Mouse (Mus musculus) heart, embryonic 11.5 days (tissue): ENCODE measurements around the gene Nrg4. TPM values are rescaled to one million over a fixed set of nuclear protein-coding genes. Genes with fewer than 3 reads are reported as not detected.

Experiments used
- ATAC-seq: fragments of 200-750 bp; cut with Nextera tagmentation; replicated peaks from 2 replicates; pipeline ENCODE4 v1.8.0; 2017; ENCODE audit warnings: moderate library complexity; ENCODE audit not compliant: insufficient number of reproducible peaks, low FRiP score, low TSS enrichment
- H3K27ac ChIP-seq: fragments of 300-500 bp; sonication (generic); 2 replicates; pipeline ENCODE4 v1.5.1; 2014; ENCODE audit warnings: mild to moderate bottlenecking, low read depth, low read length
- H3K27me3 ChIP-seq: fragments of 300-500 bp; sonication (generic); 2 replicates; pipeline ENCODE4 v1.6.1; 2014; ENCODE audit warnings: mild to moderate bottlenecking, low read length, mixed read lengths; ENCODE audit not compliant: control insufficient read depth, insufficient read depth
- H3K36me3 ChIP-seq: fragments of 300-500 bp; sonication (generic); 2 replicates; pipeline ENCODE4 v1.6.1; 2014; ENCODE audit warnings: mild to moderate bottlenecking, low read length, moderate library complexity, mixed read lengths; ENCODE audit not compliant: control insufficient read depth, insufficient read depth
- H3K4me1 ChIP-seq: fragments of 300-500 bp; sonication (generic); 2 replicates; pipeline ENCODE4 v1.6.1; 2014; ENCODE audit warnings: low read length; ENCODE audit not compliant: control insufficient read depth, insufficient read depth
- H3K4me2 ChIP-seq: fragments of 300-500 bp; sonication (generic); 2 replicates; pipeline ENCODE4 v1.6.1; 2014; ENCODE audit warnings: mild to moderate bottlenecking, moderate library complexity
- H3K4me3 ChIP-seq: fragments of 300-500 bp; sonication (generic); 2 replicates; pipeline ENCODE4 v1.5.1; 2014; ENCODE audit warnings: low read depth, low read length
- H3K9ac ChIP-seq: fragments of 300-500 bp; sonication (generic); 2 replicates; pipeline ENCODE4 v1.6.1; 2014; ENCODE audit warnings: mild to moderate bottlenecking, low read depth, low read length, moderate library complexity
- H3K9me3 ChIP-seq: fragments of 300-500 bp; sonication (generic); replicated peaks from 2 replicates; pipeline ENCODE4 v1.6.1; 2016; ENCODE audit warnings: low read length; ENCODE audit not compliant: control insufficient read depth
- WGBS: fragments of 180-500 bp; shearing (Covaris S2); extraction: QIAGEN DNeasy Blood & Tissue Kit; methylation state at CpG from one replicate; pipeline ENCODE4 v1.1.7; 2014; ENCODE audit not compliant: insufficient replicate concordance; 5-methylcytosine and 5-hydroxymethylcytosine counted together
- polyA plus RNA-seq: library from polyadenylated mRNA; unstranded; fragments of >200 nt; fragmentation: Nextera tagmentation; extraction: Ambion mirVana; gene quantifications from 2 replicates; pipeline ENCODE4 v1.2.1, GENCODE M21; 2014

Nrg4 gene
- polyA plus RNA-seq, 1 experiment from 2014 or later = 1.4 TPM

GRCm38 (mm10) chr9:55228149-55228548, 98.5 kb downstream of the Nrg4 start:
- Histone ChIP-seq H3K9me3 (no peaks in the 10 kb centered on the region), H3K4me3 (no peak overlapping the region), H3K9ac (no peak overlapping the region), H3K4me1 (no peaks in the 10 kb centered on the region), H3K4me2 (no peak overlapping the region), H3K27me3 (no peaks in the 10 kb centered on the region), H3K36me3 (peaks cover 10% of the 10 kb centered on the region), H3K27ac (no peak overlapping the region)
- ATAC-seq = no peak
- WGBS = 90% methylated on average over 4 of the region's 4 CpGs

GRCm38 (mm10) chr9:55226251-55226650, 100.4 kb downstream of the Nrg4 start:
- peaks cover 24% of the 10 kb centered on the region for H3K36me3 ChIP-seq

DNA sequence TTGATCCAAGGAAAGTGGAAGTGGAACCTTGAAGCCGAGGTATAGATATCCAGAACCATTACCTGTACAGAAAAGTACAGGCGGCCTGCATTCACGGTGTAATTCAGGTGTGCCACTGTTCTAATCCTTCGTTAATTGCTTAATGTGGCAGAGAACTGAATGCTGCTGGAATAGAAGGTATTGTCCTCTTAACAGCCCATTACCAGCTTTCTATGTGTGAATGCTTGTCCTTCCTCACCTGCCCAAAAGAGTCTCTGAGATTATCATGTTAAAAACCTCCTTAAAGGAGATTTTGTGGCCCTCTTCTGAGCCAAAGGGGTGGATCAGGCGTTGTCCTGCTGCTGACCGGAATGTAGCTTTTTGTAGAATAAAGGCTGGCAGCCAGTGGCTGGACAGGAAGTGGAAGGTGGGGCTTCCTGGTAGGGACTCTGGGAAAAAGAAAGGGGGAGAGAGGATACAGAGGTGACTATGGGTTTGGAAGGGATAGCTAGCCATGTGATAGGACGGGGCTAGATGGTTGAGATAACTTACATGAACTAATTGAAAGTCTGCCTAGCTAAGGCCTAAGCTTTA, 101.4 kb downstream of the Nrg4 start:
- Histone ChIP-seq H3K4me2 (no peak overlapping the region), H3K36me3 (peaks cover 31% of the 10 kb centered on the region), H3K4me3 (no peak overlapping the region), H3K9me3 (no peaks in the 10 kb centered on the region), H3K27ac (no peak overlapping the region), H3K9ac (no peak overlapping the region), H3K4me1 (no peaks in the 10 kb centered on the region), H3K27me3 (no peaks in the 10 kb centered on the region)
- no peak for ATAC-seq
- WGBS = 80% methylated on average over 7 of the region's 7 CpGs

More at GRCm38 (mm10) chr9:55226251-55226650, 100.4 kb downstream of the Nrg4 start:
- Histone ChIP-seq H3K9me3 (no peaks in the 10 kb centered on the region), H3K27ac (no peak overlapping the region), H3K4me1 (no peaks in the 10 kb centered on the region), H3K4me3 (no peak overlapping the region), H3K4me2 (no peak overlapping the region), H3K27me3 (no peaks in the 10 kb centered on the region), H3K9ac (no peak overlapping the region)
- WGBS = 91% methylated on average over 3 of the region's 3 CpGs
- no peak for ATAC-seq

- Histone ChIP-seq H3K27me3 (no peaks in the 10 kb centered on the region), H3K4me3 (no peak overlapping the region), H3K9ac (no peak overlapping the region), H3K4me2 (no peak overlapping the region), H3K9me3 (no peaks in the 10 kb centered on the region), H3K4me1 (no peaks in the 10 kb centered on the region), H3K27ac (no peak overlapping the region), H3K36me3 (peaks cover 51% of the 10 kb centered on the region)
- no peak for ATAC-seq
- 90% methylated on average over 3 of the region's 3 CpGs for WGBS
These were observed 109.3 kb downstream of the Nrg4 start for GRCm38 (mm10) chr9:55217381-55217780.

- H3K4me3 ChIP-seq = no peak overlapping the region
- no peak overlapping the region for H3K4me2 ChIP-seq
- WGBS = 82% methylated on average over 2 of the region's 2 CpGs
- no peak for ATAC-seq
- peaks cover 42% of the 10 kb centered on the region for H3K36me3 ChIP-seq
- no peak overlapping the region for H3K9ac ChIP-seq
- H3K9me3 ChIP-seq = no peaks in the 10 kb centered on the region
- no peak overlapping the region for H3K27ac ChIP-seq
- no peaks in the 10 kb centered on the region for H3K27me3 ChIP-seq
- H3K4me1 ChIP-seq = 0 out of 2 replicates have a peak, but pooled peaks cover 4% of the 10 kb centered on the region
These were observed 110.6 kb downstream of the Nrg4 start for GRCm38 (mm10) chr9:55216078-55216477.

DNA sequence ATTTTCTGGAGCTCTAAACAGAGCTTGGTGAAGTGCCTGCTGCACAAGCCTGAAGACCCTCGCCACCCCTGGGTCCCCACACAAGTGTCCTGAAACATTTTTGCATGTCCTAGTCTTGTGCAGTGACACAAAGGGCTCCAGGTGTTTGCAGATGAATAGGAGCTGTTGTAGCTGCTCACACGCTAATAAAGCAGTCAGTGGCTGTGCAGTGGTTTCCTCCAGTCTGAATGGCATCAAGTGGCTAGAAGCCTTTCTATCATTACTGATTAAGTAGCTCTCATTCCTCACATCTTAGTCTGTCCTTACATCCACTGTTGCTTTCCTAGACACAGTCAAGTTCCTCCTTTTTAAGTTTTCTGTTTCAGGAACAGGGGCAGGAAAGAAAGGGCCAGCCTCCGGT, 111.0 kb downstream of the Nrg4 start:
- Histone ChIP-seq H3K4me1 (peaks cover 5% of the 10 kb centered on the region; the same call in 1 of the 2 replicates), H3K27me3 (no peaks in the 10 kb centered on the region), H3K9ac (no peak overlapping the region), H3K4me3 (no peak overlapping the region), H3K9me3 (no peaks in the 10 kb centered on the region), H3K4me2 (no peak overlapping the region), H3K27ac (no peak overlapping the region), H3K36me3 (peaks cover 39% of the 10 kb centered on the region)
- no peak for ATAC-seq
- whole genome bisulfite sequencing = 95% methylated on average over 3 of the region's 3 CpGs

- Histone ChIP-seq H3K9ac (no peak overlapping the region), H3K36me3 (peaks cover 35% of the 10 kb centered on the region), H3K4me1 (peaks cover 11% of the 10 kb centered on the region), H3K4me2 (no peak overlapping the region), H3K27ac (no peak overlapping the region), H3K27me3 (no peaks in the 10 kb centered on the region), H3K9me3 (no peaks in the 10 kb centered on the region), H3K4me3 (no peak overlapping the region)
- no peak for ATAC-seq
- 79% methylated on average over 3 of the region's 3 CpGs for WGBS
These were observed 111.6 kb downstream of the Nrg4 start for GRCm38 (mm10) chr9:55215056-55215455.

GRCm38 (mm10) chr9:55213396-55213795, 113.2 kb downstream of the Nrg4 start:
- no peak overlapping the region for H3K4me2 ChIP-seq
- 94% methylated on average over 1 of the region's 1 CpGs for WGBS
- no peak overlapping the region for H3K9ac ChIP-seq
- H3K36me3 ChIP-seq = peaks cover 28% of the 10 kb centered on the region
- H3K27ac ChIP-seq = no peak overlapping the region
- H3K4me1 ChIP-seq = peaks cover 17% of the 10 kb centered on the region
- H3K4me3 ChIP-seq = no peak overlapping the region
- ATAC-seq = no peak
- no peaks in the 10 kb centered on the region for H3K9me3 ChIP-seq
- no peaks in the 10 kb centered on the region for H3K27me3 ChIP-seq

DNA sequence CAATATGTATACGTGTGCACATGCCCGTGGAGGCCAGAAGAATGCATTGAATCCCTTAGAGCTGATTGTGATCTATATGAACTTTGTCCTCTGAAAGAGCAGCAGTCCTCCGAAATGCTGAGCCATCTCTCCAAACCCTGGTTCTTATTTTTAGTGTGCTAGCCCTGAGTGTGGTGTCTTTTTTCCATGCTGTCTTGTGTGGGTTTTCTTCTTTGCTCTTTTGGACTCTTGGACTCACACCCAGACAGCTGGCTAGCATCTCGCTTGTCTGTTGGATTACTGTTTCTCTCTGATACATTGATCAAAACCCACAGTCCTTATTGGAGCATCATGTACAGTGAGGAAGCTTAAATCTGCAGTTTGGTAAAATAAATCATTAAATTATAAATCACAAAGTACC, 115.0 kb downstream of the Nrg4 start:
- no peak for ATAC-seq

More for the DNA sequence above, 115.0 kb downstream of the Nrg4 start:
- WGBS = 70% methylated on average over 4 of the region's 4 CpGs
- Histone ChIP-seq H3K9me3 (no peaks in the 10 kb centered on the region), H3K4me1 (peaks cover 20% of the 10 kb centered on the region), H3K4me3 (no peak overlapping the region), H3K27me3 (no peaks in the 10 kb centered on the region), H3K9ac (no peak overlapping the region), H3K4me2 (no peak overlapping the region), H3K27ac (no peak overlapping the region), H3K36me3 (peaks cover 19% of the 10 kb centered on the region)
